Mouse (Mus musculus) macrophage (primary cell): Measurements from ENCODE around the gene Kalrn. TPM values are rescaled to one million over a fixed set of nuclear protein-coding genes. Genes with fewer than 3 reads are reported as not detected.

Source experiments
- H3K27ac ChIP-seq: fragments of 350-480 bp; formaldehyde crosslinking; 2 replicates; pipeline ENCODE4 v1.9.0; 2021
- H3K36me3 ChIP-seq: fragments of 350-480 bp; formaldehyde crosslinking; 2 replicates; pipeline ENCODE4 v1.9.0; 2021; ENCODE audit errors: inconsistent target
- H3K4me3 ChIP-seq: fragments of 350-480 bp; formaldehyde crosslinking; 2 replicates; pipeline ENCODE4 v1.9.0; 2021; ENCODE audit errors: inconsistent target
- H3K79me2 ChIP-seq: fragments of 350-480 bp; formaldehyde crosslinking; 2 replicates; pipeline ENCODE4 v1.9.0; 2021; ENCODE audit errors: inconsistent target
- WGBS: methylation state at CpG from one replicate; pipeline ENCODE4 v1.1.7; 2026; ENCODE audit warnings: inconsistent platforms; ENCODE audit not compliant: missing documents; 5-methylcytosine and 5-hydroxymethylcytosine counted together
- polyA plus RNA-seq: library from polyadenylated mRNA; stranded (reverse); fragments of 250-400 nt; gene quantifications from 3 replicates; pipeline ENCODE4 v1.2.4, GENCODE M21; 2018; ENCODE audit warnings: inconsistent platforms

Gene Kalrn
- polyA plus RNA-seq, 1 experiment from 2014 or later, result 0.32 TPM

DNA sequence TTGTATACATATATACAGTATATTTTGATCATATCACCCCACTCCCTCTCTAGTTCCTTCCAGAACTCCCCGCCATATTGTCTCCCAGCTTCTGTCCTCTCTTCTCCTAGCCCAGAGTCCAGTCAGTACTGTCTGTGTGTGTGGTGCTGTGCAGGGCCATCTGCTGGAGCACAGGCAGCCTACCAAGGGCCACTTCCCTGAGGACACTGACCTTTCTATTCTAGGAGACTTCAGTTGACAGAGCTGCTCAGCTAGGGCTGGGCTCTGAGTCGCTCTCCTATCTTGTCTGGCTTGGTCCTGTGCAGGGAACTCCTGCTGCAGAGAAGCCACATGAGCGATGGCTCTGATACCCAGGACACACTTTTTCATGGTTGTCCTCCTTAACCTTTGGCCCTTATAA, 577.8 kb downstream of the Kalrn start:
- H3K4me3 ChIP-seq, result no peak overlapping the region
- H3K36me3 ChIP-seq, result no peaks in the 10 kb centered on the region
- H3K79me2 ChIP-seq, result no peaks in the 10 kb centered on the region
- WGBS, result 93% methylated on average over 3 of the region's 3 CpGs
- no peak overlapping the region for H3K27ac ChIP-seq

DNA sequence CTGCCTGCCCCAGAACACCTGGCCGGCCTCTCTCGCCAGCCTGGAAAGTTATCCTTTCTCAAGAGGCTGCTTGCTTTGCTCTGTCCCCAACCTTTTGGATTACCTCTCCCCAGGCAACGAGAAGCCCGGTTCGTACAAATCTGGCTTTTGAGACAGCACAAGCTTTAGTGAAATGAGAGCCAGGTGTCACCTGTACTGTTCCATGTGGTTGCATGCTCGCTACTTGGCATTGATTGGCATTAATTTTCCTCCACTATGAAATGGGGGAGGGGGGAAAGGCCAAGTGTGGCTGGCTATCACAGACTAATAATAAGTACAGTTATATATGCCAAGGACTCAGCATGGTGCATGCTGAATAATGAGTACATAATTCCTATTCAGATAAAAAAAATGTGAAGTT, 579.0 kb downstream of the Kalrn start:
- Histone ChIP-seq H3K36me3 (no peaks in the 10 kb centered on the region), H3K79me2 (no peaks in the 10 kb centered on the region), H3K4me3 (no peak overlapping the region), H3K27ac (no peak overlapping the region)
- WGBS, result 96% methylated on average over 6 of the region's 6 CpGs

DNA sequence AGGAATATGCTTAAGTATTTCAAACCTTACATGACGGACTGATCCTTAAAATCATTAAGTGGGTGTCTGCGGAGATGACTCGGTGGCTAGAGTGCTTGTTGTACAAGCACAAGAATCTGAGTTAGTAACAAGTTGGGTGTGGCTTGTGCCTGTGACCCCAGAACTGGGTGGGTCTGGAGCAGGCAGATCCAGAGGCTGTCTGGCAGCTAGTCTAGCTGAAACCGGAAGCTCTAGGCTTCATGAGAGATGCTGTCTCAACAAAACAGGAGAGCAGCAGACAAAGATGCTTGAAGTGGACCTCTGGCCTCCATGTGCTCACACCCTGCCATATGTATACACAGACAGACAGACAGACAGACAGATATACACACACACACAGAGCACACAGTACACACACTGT, 582.6 kb downstream of the Kalrn start:
- Histone ChIP-seq H3K4me3 (no peak overlapping the region), H3K36me3 (no peaks in the 10 kb centered on the region), H3K79me2 (no peaks in the 10 kb centered on the region), H3K27ac (no peak overlapping the region)
- WGBS, result 96% methylated on average over 4 of the region's 4 CpGs

DNA sequence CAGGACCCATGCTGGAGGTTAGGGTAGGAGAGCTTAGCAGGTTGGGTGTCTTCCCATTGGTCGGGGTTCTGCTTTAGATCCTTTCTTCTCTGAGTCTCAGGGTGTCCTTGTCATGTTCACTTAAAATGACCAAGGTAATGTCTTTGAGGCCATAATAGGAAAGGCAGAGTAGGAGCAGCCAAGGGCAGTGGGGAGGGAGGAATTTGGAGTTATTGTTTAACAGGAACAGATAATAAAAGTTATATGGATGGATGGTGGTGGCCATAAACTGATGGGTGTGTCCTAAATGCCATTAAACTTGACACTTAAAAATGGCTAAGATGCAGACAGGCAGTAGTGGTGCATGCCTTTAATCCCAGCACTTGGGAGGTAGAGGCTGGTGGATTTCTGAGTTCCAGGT, 584.2 kb downstream of the Kalrn start:
- no peak overlapping the region for H3K4me3 ChIP-seq
- no peaks in the 10 kb centered on the region for H3K36me3 ChIP-seq
- 100% methylated on average over 1 of the region's 1 CpGs for WGBS
- no peak overlapping the region for H3K27ac ChIP-seq
- no peaks in the 10 kb centered on the region for H3K79me2 ChIP-seq

DNA sequence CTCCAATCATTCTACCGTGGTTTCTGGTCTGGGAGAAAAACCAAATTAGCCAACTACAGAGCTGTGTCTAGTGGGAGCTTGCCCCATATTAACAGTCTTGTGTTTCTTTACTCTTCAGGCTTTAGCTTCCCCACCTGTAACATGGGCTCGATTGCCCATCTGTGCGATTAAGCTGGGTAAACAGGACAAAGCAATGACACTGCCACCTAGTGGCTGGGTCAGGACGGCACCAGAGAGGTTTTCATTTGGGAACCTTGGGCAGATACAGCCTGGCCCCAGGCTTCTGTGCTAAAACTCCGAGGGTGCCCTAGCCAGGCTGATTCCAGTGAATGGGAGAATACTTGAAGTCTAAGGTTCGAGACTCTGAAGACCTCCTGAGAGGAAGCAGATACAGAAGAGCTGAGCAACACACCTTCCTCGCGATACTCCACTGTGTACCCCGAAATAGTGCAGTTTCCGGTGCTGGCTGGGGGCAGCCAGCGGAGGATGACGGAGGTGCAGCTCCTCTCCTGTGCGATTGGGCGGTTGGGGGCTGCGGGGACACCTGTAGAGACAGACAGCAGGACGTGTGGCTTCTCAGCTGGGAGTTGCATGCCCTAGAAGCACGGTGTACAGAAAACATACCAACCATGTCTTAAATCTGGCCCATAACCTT, 584.8 kb downstream of the Kalrn start:
- Histone ChIP-seq H3K4me3 (no peak overlapping the region), H3K36me3 (no peaks in the 10 kb centered on the region), H3K79me2 (no peaks in the 10 kb centered on the region), H3K27ac (no peak overlapping the region)
- 54% methylated on average over 17 of the region's 17 CpGs for WGBS

DNA sequence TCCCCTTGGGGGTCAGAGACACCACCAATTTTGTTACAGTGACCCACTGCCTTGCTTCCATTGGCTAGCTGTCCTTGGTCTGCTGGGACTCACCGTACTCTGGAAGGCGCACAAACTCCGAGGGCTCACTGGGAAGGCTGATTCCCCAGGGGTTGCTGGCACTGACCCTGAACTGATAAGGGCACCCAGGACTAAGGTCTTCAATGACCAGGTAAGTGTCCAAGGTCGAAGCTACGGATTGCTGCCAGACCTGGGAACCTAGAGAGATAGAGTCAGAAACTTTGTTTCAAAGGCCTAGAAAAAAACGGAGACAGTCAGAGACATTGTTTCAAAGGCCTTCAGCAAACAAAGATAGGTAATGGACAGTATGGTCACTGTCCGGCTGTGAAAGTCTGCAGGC, 586.3 kb downstream of the Kalrn start:
- 96% methylated on average over 7 of the region's 7 CpGs for WGBS
- Histone ChIP-seq H3K79me2 (no peaks in the 10 kb centered on the region), H3K27ac (no peak overlapping the region), H3K4me3 (no peak overlapping the region), H3K36me3 (no peaks in the 10 kb centered on the region)

DNA sequence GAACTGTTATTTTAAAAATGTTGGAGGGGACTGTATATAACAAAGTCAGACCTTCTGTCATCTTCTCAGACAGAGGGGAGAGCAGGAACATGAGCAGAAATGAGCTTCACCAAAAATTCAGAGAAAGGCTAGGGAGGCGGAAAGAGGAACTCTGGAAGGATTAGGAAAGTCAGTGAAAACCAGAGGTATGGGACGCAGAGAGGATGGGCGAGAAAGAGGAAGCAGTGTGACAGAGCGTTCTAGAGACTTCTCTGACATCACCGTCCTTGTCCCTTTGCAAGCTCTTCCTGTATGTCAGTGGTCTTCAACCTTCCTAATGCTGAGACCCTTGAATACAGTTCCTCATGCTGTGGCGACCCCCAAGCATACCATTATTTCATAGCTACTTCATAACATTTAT, 588.0 kb downstream of the Kalrn start:
- Histone ChIP-seq H3K79me2 (no peaks in the 10 kb centered on the region), H3K36me3 (no peaks in the 10 kb centered on the region), H3K4me3 (no peak overlapping the region), H3K27ac (no peak overlapping the region)
- 12% methylated on average over 6 of the region's 6 CpGs for WGBS

DNA sequence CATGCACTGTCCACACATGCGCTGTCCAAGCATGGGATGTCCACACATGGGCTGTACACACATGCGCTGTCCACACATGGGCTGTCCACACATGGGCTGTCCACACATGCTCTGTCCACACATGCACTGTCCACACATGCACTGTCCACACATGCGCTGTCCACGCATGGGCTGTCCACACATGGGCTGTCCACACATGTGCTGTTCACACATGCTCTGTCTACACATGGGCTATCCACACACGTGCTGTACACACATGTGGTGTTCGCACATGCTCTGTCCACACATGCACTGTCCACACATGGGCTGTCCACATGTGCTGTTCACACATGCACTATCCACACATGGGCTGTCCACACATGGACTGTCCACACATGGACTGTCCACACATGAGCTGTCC, 589.6 kb downstream of the Kalrn start:
- 99% methylated on average over 6 of the region's 6 CpGs for WGBS
- Histone ChIP-seq H3K36me3 (no peaks in the 10 kb centered on the region), H3K27ac (no peak overlapping the region), H3K4me3 (no peak overlapping the region), H3K79me2 (no peaks in the 10 kb centered on the region)

DNA sequence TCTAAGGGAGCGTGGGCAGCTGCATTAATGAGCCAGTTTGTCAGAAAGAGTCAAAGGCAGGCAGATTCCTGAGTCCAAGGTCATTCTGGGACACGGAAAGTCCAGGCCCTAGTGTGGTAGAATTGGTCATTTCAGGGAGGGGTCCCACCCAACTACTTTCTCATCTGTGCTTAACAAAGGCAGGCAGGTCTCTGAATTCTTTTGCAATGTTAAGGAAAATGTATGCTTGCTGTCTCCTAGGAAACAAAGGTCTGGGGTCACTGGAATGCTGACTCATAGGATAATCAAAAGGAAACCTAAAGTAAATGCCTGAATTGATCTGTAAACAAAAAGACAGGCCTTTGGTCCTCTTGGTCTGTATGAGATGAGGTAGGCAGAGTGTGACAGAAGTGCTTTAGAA, 593.5 kb downstream of the Kalrn start:
- no peak overlapping the region for H3K4me3 ChIP-seq
- H3K36me3 ChIP-seq, result no peaks in the 10 kb centered on the region
- no peak overlapping the region for H3K27ac ChIP-seq
- H3K79me2 ChIP-seq, result no peaks in the 10 kb centered on the region
- 91% methylated on average over 2 of the region's 2 CpGs for WGBS

DNA sequence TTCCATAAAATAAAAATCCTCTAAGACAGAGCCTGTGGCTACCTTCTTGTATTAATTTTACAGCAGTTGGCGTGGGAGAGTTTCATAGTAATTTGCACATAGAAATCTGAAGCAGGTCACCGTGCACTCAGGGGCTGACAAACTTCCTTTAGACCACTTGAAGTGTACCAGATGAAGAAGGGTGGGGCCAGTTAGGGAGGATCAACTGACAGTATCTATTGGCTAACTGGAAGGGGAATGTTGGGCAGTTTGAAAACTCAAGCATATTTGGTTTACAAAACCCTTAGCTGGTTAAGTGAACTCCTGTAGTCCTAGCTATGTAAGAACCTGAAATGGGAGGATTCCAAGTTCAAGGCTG, 606.1 kb downstream of the Kalrn start:
- WGBS, result 0% methylated on average over 1 of the region's 2 CpGs
- peak overlapping the region; percentile 96 for H3K4me3 ChIP-seq
- peak overlapping the region; percentile 64 for H3K27ac ChIP-seq
- peaks cover 35% of the 10 kb centered on the region for H3K79me2 ChIP-seq
- 0 out of 2 replicates have a peak, but pooled peaks cover 4% of the 10 kb centered on the region for H3K36me3 ChIP-seq

DNA sequence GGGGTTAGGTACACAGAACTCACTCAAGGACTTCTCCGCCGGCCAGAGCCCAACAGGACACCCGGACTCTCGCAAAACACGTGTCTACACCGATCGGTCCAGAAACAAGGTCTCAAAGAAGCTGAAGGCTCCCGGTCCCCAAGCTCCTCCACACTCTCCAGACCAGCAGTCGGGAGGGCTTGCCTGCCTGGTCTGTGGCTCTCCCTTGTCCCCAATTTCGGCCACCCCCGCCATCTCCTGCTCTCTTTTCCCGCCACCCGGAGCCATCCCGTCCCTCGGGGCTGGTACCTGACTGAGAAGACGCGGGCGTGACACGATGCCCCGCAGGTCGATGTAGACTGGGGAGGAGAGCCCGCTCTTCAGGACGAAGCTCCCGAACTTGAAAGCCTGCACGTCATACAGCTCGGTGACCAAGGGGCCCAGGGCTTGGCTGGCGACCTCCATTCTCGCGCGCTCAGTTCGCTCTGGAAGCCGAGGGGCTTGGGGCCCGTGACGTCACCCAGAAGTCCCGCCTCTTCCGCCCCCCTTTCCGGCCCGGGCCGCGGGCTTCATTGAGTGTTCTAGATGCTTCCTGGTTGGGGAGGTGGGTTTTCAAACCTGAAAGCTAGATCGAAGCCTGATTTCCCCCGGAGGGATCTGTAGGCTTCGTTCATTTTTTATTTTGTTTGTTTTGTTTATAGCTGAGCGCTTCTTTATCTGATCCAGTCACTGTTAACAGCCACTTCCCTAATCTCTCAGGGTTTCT, 606.6 kb downstream of the Kalrn start, which contains the start of gene Umps:
TSS of gene Umps (minus strand) at position 501 of the 745 bp plus-strand sequence.
- H3K4me3 ChIP-seq, result peak within 1 kb of the TSS; percentile 96
- WGBS, result 0% methylated on average over 44 of the region's 44 CpGs
- H3K79me2 ChIP-seq, result peaks cover 35% of the 10 kb centered on the region
- H3K36me3 ChIP-seq, result peaks cover 8% of the 10 kb centered on the region; the same call in 1 of the 2 replicates
- peak within 1 kb of the TSS; percentile 64 for H3K27ac ChIP-seq

DNA sequence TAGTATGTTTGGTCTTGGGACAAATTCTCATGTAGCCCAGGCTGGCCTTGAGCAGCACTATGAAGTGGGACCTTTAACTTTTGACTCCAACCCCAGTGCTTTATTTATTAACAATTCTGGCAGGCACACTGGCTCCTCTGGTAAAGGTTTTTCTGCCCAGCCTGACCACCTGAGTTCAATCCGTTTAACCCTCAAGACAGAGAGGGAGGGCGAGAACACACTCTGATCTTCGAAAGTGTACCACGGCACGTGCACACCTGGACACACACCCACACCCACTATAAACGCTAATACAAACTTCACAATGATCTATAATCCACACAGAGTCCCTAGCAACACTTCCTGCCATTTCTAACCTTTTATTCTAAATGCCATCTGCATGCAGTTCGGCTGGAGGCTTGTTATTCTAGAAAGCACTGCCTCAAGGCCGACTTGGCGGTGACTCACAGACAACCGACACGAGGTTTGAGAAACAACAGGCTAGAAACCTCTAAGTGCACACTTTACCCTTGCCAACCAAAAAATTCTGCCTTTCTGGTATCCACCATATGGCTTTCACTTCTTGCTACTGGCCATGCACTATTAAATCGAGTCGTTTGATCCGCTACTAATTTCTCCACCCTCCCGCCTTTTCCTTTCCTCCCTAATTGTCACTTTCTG, 607.3 kb downstream of the Kalrn start:
- WGBS, result 6% methylated on average over 15 of the region's 15 CpGs
- peaks cover 35% of the 10 kb centered on the region for H3K79me2 ChIP-seq
- peak overlapping the region; percentile 64 for H3K27ac ChIP-seq
- peak overlapping the region; percentile 96 for H3K4me3 ChIP-seq
- peaks cover 15% of the 10 kb centered on the region; the same call in 1 of the 2 replicates for H3K36me3 ChIP-seq

DNA sequence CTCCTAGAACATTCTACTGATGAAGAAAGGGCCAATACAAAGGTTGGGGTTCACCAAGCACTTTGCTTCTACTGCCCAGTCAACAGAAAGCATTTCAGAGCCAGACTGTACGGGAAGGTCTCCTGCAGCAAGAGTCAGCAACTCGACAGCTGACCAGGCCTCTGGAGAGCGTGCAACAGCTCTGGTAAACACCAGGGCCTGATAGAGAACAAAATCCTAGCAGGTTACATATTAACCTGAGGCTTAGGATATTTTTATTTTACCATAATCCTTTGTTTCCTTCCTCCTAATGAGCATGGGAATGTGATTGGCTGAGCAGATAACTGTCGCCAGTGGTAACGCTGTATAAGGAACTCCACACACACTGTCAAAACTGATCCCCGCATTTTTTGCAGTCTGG, 609.8 kb downstream of the Kalrn start:
- no peak overlapping the region for H3K27ac ChIP-seq
- H3K4me3 ChIP-seq, result no peak overlapping the region
- WGBS, result 67% methylated on average over 6 of the region's 6 CpGs
- H3K36me3 ChIP-seq, result peaks cover 28% of the 10 kb centered on the region
- peaks cover 35% of the 10 kb centered on the region for H3K79me2 ChIP-seq

DNA sequence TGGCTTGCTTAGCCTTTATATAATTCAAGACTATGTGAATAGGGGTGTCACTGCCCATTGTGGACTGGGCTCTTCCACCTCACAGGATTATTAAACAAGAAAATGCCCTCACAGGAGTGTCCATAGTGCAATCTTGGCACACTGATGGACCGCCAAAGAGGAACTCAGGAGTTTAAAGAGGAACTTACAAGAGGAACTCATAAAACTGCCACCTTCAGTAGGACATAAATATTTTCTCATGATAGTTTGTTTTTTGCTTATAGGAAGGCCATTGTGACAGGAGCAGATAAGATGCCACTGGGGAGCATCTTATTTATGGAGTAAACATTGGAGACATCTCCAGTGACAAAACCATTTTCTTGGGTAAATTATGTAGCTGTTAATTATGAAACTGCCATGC, 618.5 kb downstream of the Kalrn start:
- no peak overlapping the region for H3K4me3 ChIP-seq
- H3K27ac ChIP-seq, result 0 out of 2 replicates have a peak overlapping the region, but pooled peaks have one; percentile 19
- peaks cover 17% of the 10 kb centered on the region; the same call in 1 of the 2 replicates for H3K36me3 ChIP-seq
- WGBS, result 0% methylated on average over 1 of the region's 1 CpGs
- no peaks in the 10 kb centered on the region; the same call in 1 of the 2 replicates for H3K79me2 ChIP-seq

DNA sequence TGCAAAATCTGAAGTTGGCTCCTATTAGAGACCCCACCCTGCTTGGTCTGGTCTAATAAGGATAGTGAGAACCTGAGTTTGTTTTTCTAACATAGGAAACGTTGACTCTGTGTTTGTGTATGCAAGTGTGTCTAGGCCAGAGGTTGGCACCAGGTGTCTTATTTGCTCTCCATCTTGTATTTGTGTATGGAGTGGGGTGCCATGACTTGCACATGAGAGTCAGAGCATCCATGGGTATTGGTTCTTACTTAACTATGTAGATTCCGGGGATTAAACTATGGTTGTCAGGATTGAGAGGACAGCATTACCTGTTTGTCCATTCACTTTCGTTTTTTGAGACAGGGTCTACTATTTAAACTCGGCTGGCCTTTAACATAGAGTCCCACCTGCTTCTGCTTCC, 620.3 kb downstream of the Kalrn start:
- H3K36me3 ChIP-seq, result peaks cover 34% of the 10 kb centered on the region
- no peaks in the 10 kb centered on the region for H3K79me2 ChIP-seq
- 98% methylated on average over 4 of the region's 4 CpGs for WGBS

More for the DNA sequence above, 620.3 kb downstream of the Kalrn start:
- no peak overlapping the region for H3K4me3 ChIP-seq
- no peak overlapping the region for H3K27ac ChIP-seq
